Mouse (Mus musculus) liver, postnatal 0 days (tissue): ENCODE measurements around the gene Snx29. TPM values are rescaled to one million over a fixed set of nuclear protein-coding genes. Genes with fewer than 3 reads are reported as not detected.
"Not testable (repeated sequence)": the region's sequence is repeated elsewhere in the genome, so short reads cannot be mapped to it uniquely, and the experiment has no call there.

Experiments
- ATAC-seq: fragments of 200-750 bp; cut with Nextera tagmentation; 2 replicates; pipeline ENCODE4 v1.8.0; 2017; ENCODE audit warnings: mild to moderate bottlenecking, moderate library complexity
- DNase-seq: peaks from one replicate; pipeline ENCODE4 v3.0.0-alpha.2; 2016
- H3K27ac ChIP-seq: fragments of 300-500 bp; sonication (generic); 2 replicates; pipeline ENCODE4 v1.5.1; 2014; ENCODE audit warnings: antibody characterized with exemption, moderate library complexity, mild to moderate bottlenecking, low read depth
- H3K27me3 ChIP-seq: fragments of 300-500 bp; sonication (generic); 2 replicates; pipeline ENCODE4 v1.6.1; 2014; ENCODE audit warnings: low read length, control low read depth, mixed read lengths; ENCODE audit not compliant: insufficient read depth
- H3K36me3 ChIP-seq: fragments of 300-500 bp; sonication (generic); replicated peaks from 2 replicates; pipeline ENCODE4 v1.6.1; 2014; ENCODE audit warnings: mild to moderate bottlenecking, control low read depth, low read length, moderate library complexity, mixed read lengths; ENCODE audit not compliant: insufficient read depth
- H3K4me1 ChIP-seq: fragments of 300-500 bp; sonication (generic); 2 replicates; pipeline ENCODE4 v1.6.1; 2014; ENCODE audit warnings: antibody characterized with exemption, mild to moderate bottlenecking, control low read depth; ENCODE audit not compliant: insufficient read depth
- H3K4me2 ChIP-seq: fragments of 300-500 bp; sonication (generic); 2 replicates; pipeline ENCODE4 v1.6.1; 2014; ENCODE audit warnings: low read depth, mild to moderate bottlenecking, low read length, moderate library complexity, mixed read lengths
- H3K4me3 ChIP-seq: fragments of 300-500 bp; sonication (generic); 2 replicates; pipeline ENCODE4 v1.5.1; 2014; ENCODE audit warnings: low read depth, low read length
- H3K9ac ChIP-seq: fragments of 300-500 bp; sonication (generic); replicated peaks from 2 replicates; pipeline ENCODE4 v1.6.1; 2014; ENCODE audit warnings: mild to moderate bottlenecking, moderate library complexity
- H3K9me3 ChIP-seq: fragments of 300-500 bp; sonication (generic); 2 replicates; pipeline ENCODE4 v1.6.1; 2016; ENCODE audit warnings: mild to moderate bottlenecking, control low read depth, low read length, mixed read lengths
- CTCF ChIP-seq: sonication (generic); IDR thresholded peaks from 2 replicates; pipeline ENCODE4 v1.5.1; 2016; ENCODE audit warnings: antibody characterized with exemption, low read depth
- EP300 ChIP-seq: IDR thresholded peaks from 2 replicates; pipeline ENCODE4 v1.6.1; 2016; ENCODE audit warnings: antibody characterized with exemption, low read depth, mild to moderate bottlenecking
- WGBS: fragments of 180-500 bp; shearing (Covaris S2); extraction: QIAGEN DNeasy Blood & Tissue Kit; methylation state at CpG from one replicate; pipeline ENCODE4 v1.1.7; 2014; ENCODE audit not compliant: insufficient replicate concordance; 5-methylcytosine and 5-hydroxymethylcytosine counted together
- polyA plus RNA-seq: library from polyadenylated mRNA; unstranded; fragments of >200 nt; fragmentation: Nextera tagmentation; extraction: Ambion mirVana; gene quantifications from 2 replicates; pipeline ENCODE4 v1.2.1, GENCODE M21; 2015

Snx29 gene
- polyA plus RNA-seq, 1 experiment from 2014 or later = 2.3 TPM

DNA sequence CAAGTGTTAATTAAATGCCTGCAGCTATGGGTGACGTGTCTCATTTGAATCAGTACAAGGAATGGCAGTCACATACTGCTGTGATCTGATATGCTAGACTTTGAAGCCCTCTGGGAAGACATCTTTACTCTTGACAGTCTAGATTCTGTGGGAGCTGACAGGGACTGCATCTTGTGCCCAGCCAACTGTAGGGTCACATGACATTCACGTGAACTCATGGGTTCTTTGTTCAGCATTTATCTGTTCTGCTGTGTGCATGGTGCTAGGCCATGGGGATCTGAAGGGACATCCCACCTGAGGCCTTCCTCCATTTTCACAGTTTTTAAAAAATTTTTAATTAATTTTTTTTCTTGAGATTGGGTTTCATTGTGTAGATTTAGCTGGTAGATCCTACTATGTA lies 91.9 kb downstream of the Snx29 start:
- H3K27ac ChIP-seq = no peak overlapping the region
- no peaks in the 10 kb centered on the region for H3K4me1 ChIP-seq
- WGBS = 77% methylated on average over 2 of the region's 2 CpGs
- H3K4me2 ChIP-seq = no peak overlapping the region
- H3K4me3 ChIP-seq = no peak overlapping the region
- no peak for TF ChIP-seq EP300
- no peak for TF ChIP-seq CTCF
- ATAC-seq = no peak
- no peak for DNase-seq
- no peaks in the 10 kb centered on the region for H3K9me3 ChIP-seq
- H3K9ac ChIP-seq = no peak overlapping the region
- no peaks in the 10 kb centered on the region for H3K27me3 ChIP-seq
- 0 out of 2 replicates have a peak, but pooled peaks cover 3% of the 10 kb centered on the region for H3K36me3 ChIP-seq

GRCm38 (mm10) chr16:11418183-11418588 lies 95.5 kb downstream of the Snx29 start:
- no peaks in the 10 kb centered on the region; the same call in 1 of the 2 replicates for H3K4me1 ChIP-seq
- H3K36me3 ChIP-seq = peaks cover 10% of the 10 kb centered on the region
- no peak overlapping the region for H3K4me2 ChIP-seq
- DNase-seq (peak; percentile 61), ATAC-seq (peak; percentile 63)
- H3K27me3 ChIP-seq = no peaks in the 10 kb centered on the region
- TF ChIP-seq CTCF (peak; percentile 97), EP300 (no peak)
- no peaks in the 10 kb centered on the region for H3K9me3 ChIP-seq
- H3K4me3 ChIP-seq = no peak overlapping the region
- WGBS = 19% methylated on average over 7 of the region's 7 CpGs
- no peak overlapping the region for H3K27ac ChIP-seq
- H3K9ac ChIP-seq = no peak overlapping the region

DNA sequence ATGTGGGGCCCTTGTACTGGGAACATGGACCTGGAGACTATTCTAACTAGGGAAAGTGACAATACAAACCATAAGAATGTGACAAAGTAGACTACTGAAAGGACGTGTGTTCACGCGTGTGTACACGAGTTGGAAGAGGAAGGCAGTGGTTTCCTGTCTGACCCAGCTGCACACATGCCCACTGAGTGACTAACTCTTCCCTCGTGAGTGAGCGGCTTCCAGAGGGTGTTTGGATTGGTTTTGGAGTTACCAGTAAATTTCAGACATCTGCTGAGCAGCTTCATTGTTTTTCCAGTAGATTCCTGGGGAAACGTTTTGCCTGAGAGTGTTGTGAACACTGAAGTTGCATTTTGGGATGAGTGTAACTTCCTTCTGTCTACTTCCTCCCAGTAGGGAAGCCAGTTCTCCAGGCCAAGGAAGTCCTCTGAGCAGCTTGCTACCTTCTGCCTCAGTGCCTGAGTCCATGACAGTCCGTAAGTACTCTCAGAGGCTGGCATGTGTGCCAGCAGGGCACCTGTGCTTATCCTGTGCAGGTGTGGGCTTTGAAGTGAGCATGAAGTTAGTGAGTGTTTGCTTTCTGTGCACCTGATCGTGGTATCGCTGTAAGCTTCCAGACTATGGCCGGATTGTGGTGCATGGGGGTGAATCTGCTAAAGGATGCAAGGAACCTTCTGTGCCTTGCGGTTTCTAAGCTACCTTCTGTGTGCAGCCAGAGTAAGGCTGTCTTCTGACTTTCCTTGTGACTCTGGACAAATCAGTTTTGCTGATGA lies 97.8 kb downstream of the Snx29 start:
- DNase-seq (no peak), ATAC-seq (no peak)
- H3K4me3 ChIP-seq = no peak overlapping the region
- H3K9ac ChIP-seq = no peak overlapping the region
- H3K4me1 ChIP-seq = no peaks in the 10 kb centered on the region; the same call in 1 of the 2 replicates
- TF ChIP-seq EP300 (no peak), CTCF (no peak)
- WGBS = 51% methylated on average over 12 of the region's 12 CpGs
- H3K27ac ChIP-seq = no peak overlapping the region
- H3K27me3 ChIP-seq = no peaks in the 10 kb centered on the region
- H3K36me3 ChIP-seq = peaks cover 8% of the 10 kb centered on the region
- no peaks in the 10 kb centered on the region for H3K9me3 ChIP-seq
- no peak overlapping the region for H3K4me2 ChIP-seq

GRCm38 (mm10) chr16:11422165-11422564 lies 99.5 kb downstream of the Snx29 start:
- H3K36me3 ChIP-seq = peaks cover 8% of the 10 kb centered on the region
- no peak; the same call in 1 of the 2 replicates for ATAC-seq
- peak overlapping the region; percentile 26; the same call in 1 of the 2 replicates for H3K9ac ChIP-seq
- TF ChIP-seq EP300 = no peak
- TF ChIP-seq CTCF = no peak
- H3K27ac ChIP-seq = no peak overlapping the region
- no peaks in the 10 kb centered on the region for H3K9me3 ChIP-seq
- 65% methylated on average over 1 of the region's 1 CpGs for WGBS
- DNase-seq = no peak
- H3K4me3 ChIP-seq = no peak overlapping the region
- H3K27me3 ChIP-seq = no peaks in the 10 kb centered on the region
- H3K4me2 ChIP-seq = no peak overlapping the region
- no peaks in the 10 kb centered on the region; the same call in 1 of the 2 replicates for H3K4me1 ChIP-seq

DNA sequence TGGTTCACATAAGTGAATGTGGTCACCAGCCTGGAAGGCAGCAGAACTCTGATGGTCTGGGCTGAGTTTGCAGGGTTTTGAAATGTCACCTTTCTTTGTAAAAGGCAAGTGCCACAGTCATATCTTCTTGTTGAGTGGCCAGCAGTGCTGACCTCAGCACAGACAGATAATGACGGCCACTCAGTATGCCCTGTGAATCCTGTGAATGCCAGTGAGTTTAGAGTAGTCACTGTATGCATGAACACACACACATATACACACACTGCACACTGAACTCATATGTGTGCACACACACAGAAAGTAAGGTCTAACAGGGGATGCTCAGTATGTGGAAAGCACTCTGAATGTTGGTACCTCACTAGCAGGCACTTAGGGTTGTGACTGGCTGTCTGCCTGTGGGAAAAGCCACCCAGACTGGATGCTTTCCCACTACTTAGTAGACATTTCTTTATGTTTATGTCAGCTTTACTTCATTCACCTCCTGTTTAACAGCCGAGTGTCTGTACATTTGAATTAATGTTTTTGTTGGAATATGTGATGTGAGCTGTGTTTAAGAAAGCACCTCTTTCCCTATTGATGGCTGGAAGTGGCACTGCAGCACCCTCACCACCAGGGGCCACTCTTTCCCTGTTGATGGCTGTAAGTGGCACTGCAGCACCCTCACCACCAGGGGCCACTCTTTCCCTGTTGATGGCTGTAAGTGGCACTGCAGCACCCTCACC lies 100.3 kb downstream of the Snx29 start:
- TF ChIP-seq CTCF = peak; percentile 41
- TF ChIP-seq EP300 = no peak
- H3K9me3 ChIP-seq = no peaks in the 10 kb centered on the region
- WGBS = 82% methylated on average over 2 of the region's 2 CpGs
- ATAC-seq (no peak), DNase-seq (no peak)
- no peaks in the 10 kb centered on the region; the same call in 1 of the 2 replicates for H3K4me1 ChIP-seq
- no peak overlapping the region for H3K9ac ChIP-seq
- peaks cover 8% of the 10 kb centered on the region for H3K36me3 ChIP-seq
- no peaks in the 10 kb centered on the region for H3K27me3 ChIP-seq
- no peak overlapping the region for H3K27ac ChIP-seq
- H3K4me2 ChIP-seq = no peak overlapping the region
- no peak overlapping the region for H3K4me3 ChIP-seq

DNA sequence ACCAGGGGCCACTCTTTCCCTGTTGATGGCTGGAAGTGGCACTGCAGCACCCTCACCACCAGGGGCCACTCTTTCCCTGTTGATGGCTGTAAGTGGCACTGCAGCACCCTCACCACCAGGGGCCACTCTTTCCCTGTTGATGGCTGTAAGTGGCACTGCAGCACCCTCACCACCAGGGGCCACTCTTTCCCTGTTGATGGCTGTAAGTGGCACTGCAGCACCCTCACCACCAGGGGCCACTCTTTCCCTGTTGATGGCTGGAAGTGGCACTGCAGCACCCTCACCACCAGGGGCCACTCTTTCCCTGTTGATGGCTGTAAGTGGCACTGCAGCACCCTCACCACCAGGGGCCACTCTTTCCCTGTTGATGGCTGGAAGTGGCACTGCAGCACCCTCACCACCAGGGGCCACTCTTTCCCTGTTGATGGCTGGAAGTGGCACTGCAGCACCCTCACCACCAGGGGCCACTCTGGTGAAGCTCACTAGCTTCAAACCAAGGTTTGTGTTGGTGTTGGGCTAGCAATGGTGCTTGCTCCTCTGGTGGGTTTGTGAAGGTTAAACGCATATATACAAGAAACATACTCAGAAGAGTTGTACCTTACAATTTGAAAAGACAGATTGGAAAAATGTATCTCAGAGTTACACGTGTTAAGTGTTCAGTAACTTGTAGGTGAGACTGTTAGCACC lies 101.0 kb downstream of the Snx29 start:
- not testable (repeated sequence) for H3K36me3 ChIP-seq, H3K9ac ChIP-seq, ATAC-seq, H3K27me3 ChIP-seq, H3K4me2 ChIP-seq, H3K9me3 ChIP-seq, H3K4me1 ChIP-seq, H3K4me3 ChIP-seq, H3K27ac ChIP-seq
- peak; percentile 76 for TF ChIP-seq CTCF
- WGBS = 96% methylated on average over 2 of the region's 2 CpGs
- DNase-seq = peak; percentile 44
